Mouse (Mus musculus) lung, postnatal 0 days (tissue): ENCODE data around the gene Ddah2. TPM values are rescaled to one million over a fixed set of nuclear protein-coding genes. Genes with fewer than 3 reads are reported as not detected.

Experiments used
- ATAC-seq: fragments of 200-750 bp; cut with Nextera tagmentation; 2 replicates; pipeline ENCODE4 v1.8.0; 2017; ENCODE audit warnings: moderate library complexity
- DNase-seq: peaks from one replicate; pipeline ENCODE4 v3.0.0-alpha.2; 2016; ENCODE audit warnings: low spot score
- H3K27ac ChIP-seq: fragments of 300-500 bp; sonication (generic); 2 replicates; pipeline ENCODE4 v1.5.1; 2014; ENCODE audit warnings: antibody characterized with exemption, mild to moderate bottlenecking, low read length, mixed read lengths
- H3K27me3 ChIP-seq: fragments of 300-500 bp; sonication (generic); replicated peaks from 2 replicates; pipeline ENCODE4 v1.6.1; 2014; ENCODE audit warnings: low read length, mixed read lengths; ENCODE audit not compliant: insufficient read depth
- H3K36me3 ChIP-seq: fragments of 300-500 bp; sonication (generic); 2 replicates; pipeline ENCODE4 v1.6.1; 2014; ENCODE audit warnings: low read length, mixed read lengths; ENCODE audit not compliant: insufficient read depth
- H3K4me1 ChIP-seq: fragments of 300-500 bp; sonication (generic); 2 replicates; pipeline ENCODE4 v1.6.1; 2014; ENCODE audit warnings: antibody characterized with exemption, low read depth, low read length, mixed read lengths; ENCODE audit not compliant: insufficient read depth
- H3K4me2 ChIP-seq: fragments of 300-500 bp; sonication (generic); replicated peaks from 2 replicates; pipeline ENCODE4 v1.6.1; 2014; ENCODE audit warnings: low read depth, mild to moderate bottlenecking, low read length, moderate library complexity, mixed read lengths
- H3K4me3 ChIP-seq: fragments of 300-500 bp; sonication (generic); 2 replicates; pipeline ENCODE4 v1.5.1; 2014; ENCODE audit warnings: low read depth, low read length
- H3K9ac ChIP-seq: fragments of 300-500 bp; sonication (generic); replicated peaks from 2 replicates; pipeline ENCODE4 v1.6.1; 2014; ENCODE audit warnings: low read depth, mild to moderate bottlenecking
- H3K9me3 ChIP-seq: fragments of 300-500 bp; sonication (generic); 2 replicates; pipeline ENCODE4 v1.6.1; 2016; ENCODE audit warnings: low read length, mixed read lengths
- CTCF ChIP-seq: IDR thresholded peaks from 2 replicates; pipeline ENCODE4 v1.5.1; 2016; ENCODE audit warnings: antibody characterized with exemption, mild to moderate bottlenecking
- EP300 ChIP-seq: IDR thresholded peaks from 2 replicates; pipeline ENCODE4 v1.6.1; 2016; ENCODE audit warnings: antibody characterized with exemption, mild to moderate bottlenecking, control low read depth
- WGBS: fragments of 180-500 bp; shearing (Covaris S2); extraction: QIAGEN DNeasy Blood & Tissue Kit; methylation state at CpG from one replicate; pipeline ENCODE4 v1.1.7; 2014; 5-methylcytosine and 5-hydroxymethylcytosine counted together
- polyA plus RNA-seq: library from polyadenylated mRNA; unstranded; fragments of >200 nt; fragmentation: Nextera tagmentation; extraction: Ambion mirVana; gene quantifications from 2 replicates; pipeline ENCODE4 v1.2.1, GENCODE M21; 2015

The Ddah2 gene
- polyA plus RNA-seq, 1 experiment from 2014 or later: 238 TPM

GRCm38 (mm10) chr17:35016376-35016775 is 42.5 kb upstream of the Ddah2 start, which contains the start of gene Vwa7:
Gene Vwa7 (plus strand): TSS chr17:35016579.
- no peaks in the 10 kb centered on the region for H3K27me3 ChIP-seq
- peaks cover 22% of the 10 kb centered on the region for H3K36me3 ChIP-seq
- DNase-seq: peak; percentile 27

GRCm38 (mm10) chr17:35016791-35017705 is 41.8 kb upstream of the Ddah2 start:
- DNase-seq: no peak
- Histone ChIP-seq H3K9me3 (no peaks in the 10 kb centered on the region), H3K4me3 (no peak overlapping the region), H3K9ac (no peak overlapping the region), H3K27ac (no peak overlapping the region), H3K27me3 (no peaks in the 10 kb centered on the region), H3K4me2 (no peak overlapping the region), H3K36me3 (peaks cover 18% of the 10 kb centered on the region; the same call in 1 of the 2 replicates), H3K4me1 (no peaks in the 10 kb centered on the region; the same call in 1 of the 2 replicates)
- TF ChIP-seq CTCF (no peak), EP300 (no peak)
- 75% methylated on average over 10 of the region's 10 CpGs for WGBS
- ATAC-seq: no peak; the same call in 1 of the 2 replicates

More at GRCm38 (mm10) chr17:35016376-35016775, 42.5 kb upstream of the Ddah2 start, which contains the start of gene Vwa7:
- Histone ChIP-seq H3K9ac (no peak within 1 kb of the TSS), H3K27ac (no peak within 1 kb of the TSS), H3K4me3 (no peak within 1 kb of the TSS), H3K4me1 (no peaks in the 10 kb centered on the region; the same call in 1 of the 2 replicates), H3K4me2 (no peak within 1 kb of the TSS), H3K9me3 (no peaks in the 10 kb centered on the region)
- ATAC-seq: peak; percentile 49
- 47% methylated on average over 12 of the region's 12 CpGs for WGBS
- no peak for TF ChIP-seq CTCF
- TF ChIP-seq EP300: no peak

- 66% methylated on average over 14 of the region's 14 CpGs for WGBS
Measured at GRCm38 (mm10) chr17:35017706-35018030, 41.2 kb upstream of the Ddah2 start.

GRCm38 (mm10) chr17:35018171-35018570 is 40.7 kb upstream of the Ddah2 start:
- Histone ChIP-seq H3K4me2 (no peak overlapping the region), H3K9me3 (no peaks in the 10 kb centered on the region), H3K27ac (no peak overlapping the region), H3K4me1 (no peaks in the 10 kb centered on the region; the same call in 1 of the 2 replicates), H3K4me3 (no peak overlapping the region), H3K27me3 (no peaks in the 10 kb centered on the region), H3K9ac (no peak overlapping the region), H3K36me3 (0 out of 2 replicates have a peak, but pooled peaks cover 9% of the 10 kb centered on the region)
- ATAC-seq: no peak
- TF ChIP-seq CTCF (no peak), EP300 (no peak)
- WGBS: 64% methylated on average over 3 of the region's 3 CpGs
- DNase-seq: no peak

More at GRCm38 (mm10) chr17:35017706-35018030, 41.2 kb upstream of the Ddah2 start:
- no peak overlapping the region for H3K4me3 ChIP-seq
- no peak overlapping the region for H3K9ac ChIP-seq
- TF ChIP-seq CTCF (no peak), EP300 (no peak)
- H3K4me2 ChIP-seq: no peak overlapping the region
- no peaks in the 10 kb centered on the region for H3K9me3 ChIP-seq
- ATAC-seq (no peak), DNase-seq (no peak)
- no peaks in the 10 kb centered on the region; the same call in 1 of the 2 replicates for H3K4me1 ChIP-seq
- H3K27ac ChIP-seq: no peak overlapping the region
- 0 out of 2 replicates have a peak, but pooled peaks cover 12% of the 10 kb centered on the region for H3K36me3 ChIP-seq
- no peaks in the 10 kb centered on the region for H3K27me3 ChIP-seq

GRCm38 (mm10) chr17:35019894-35020293 is 38.9 kb upstream of the Ddah2 start:
- TF ChIP-seq EP300 (no peak), CTCF (no peak)

GRCm38 (mm10) chr17:35020551-35020950 is 38.3 kb upstream of the Ddah2 start:
- Histone ChIP-seq H3K27ac (no peak overlapping the region), H3K27me3 (no peaks in the 10 kb centered on the region), H3K4me3 (no peak overlapping the region), H3K9ac (no peak overlapping the region), H3K4me1 (peaks cover 3% of the 10 kb centered on the region), H3K9me3 (no peaks in the 10 kb centered on the region), H3K36me3 (no peaks in the 10 kb centered on the region), H3K4me2 (no peak overlapping the region)
- DNase-seq (no peak), ATAC-seq (no peak)
- 80% methylated on average over 8 of the region's 8 CpGs for WGBS
- TF ChIP-seq CTCF (no peak), EP300 (no peak)

More at GRCm38 (mm10) chr17:35019894-35020293, 38.9 kb upstream of the Ddah2 start:
- Histone ChIP-seq H3K9me3 (no peaks in the 10 kb centered on the region), H3K4me2 (no peak overlapping the region), H3K27me3 (no peaks in the 10 kb centered on the region), H3K9ac (no peak overlapping the region), H3K4me1 (peaks cover 3% of the 10 kb centered on the region), H3K4me3 (no peak overlapping the region), H3K27ac (no peak overlapping the region), H3K36me3 (no peaks in the 10 kb centered on the region)
- ATAC-seq (no peak), DNase-seq (no peak)
- 76% methylated on average over 11 of the region's 11 CpGs for WGBS
